Mouse (Mus musculus) CD4-positive helper T cell, adult 2 months (primary cell): ENCODE results near the gene Rheb.
"Not testable (repeated sequence)": the region's sequence is repeated elsewhere in the genome, so short reads cannot be mapped to it uniquely, and the experiment has no call there.

Source experiments
- DNase-seq: peaks from one replicate; pipeline ENCODE4 v3.0.0-alpha.2; 2012; ENCODE audit warnings: low read depth, missing footprints, low spot score

Gene Rheb

GRCm38 (mm10) chr5:24842274-24843102, at the start of gene Rheb:
TSS of gene Rheb (minus strand) at chr5:24842624.
- peak; percentile 100 for DNase-seq

DNA sequence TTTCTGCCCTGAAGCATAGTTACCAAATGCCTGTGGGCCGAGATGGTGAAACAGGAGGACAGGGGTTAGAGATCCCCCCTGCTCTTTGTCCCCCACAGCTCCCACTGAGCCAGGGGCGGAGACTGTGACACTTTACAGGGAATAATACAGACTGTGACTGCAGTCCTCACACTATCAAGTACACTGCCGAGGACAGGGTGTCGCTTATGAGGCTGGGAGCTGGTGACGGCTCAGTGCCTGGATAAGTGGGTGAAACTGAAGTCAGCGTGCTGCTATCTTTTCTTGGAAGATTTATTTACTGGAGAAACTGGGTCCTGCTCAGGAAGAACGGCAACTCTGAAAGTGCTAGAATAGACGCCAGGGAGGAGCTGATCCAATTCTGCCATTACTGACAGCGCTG, 47.4 kb upstream of the Rheb start:
- no peak for DNase-seq

DNA sequence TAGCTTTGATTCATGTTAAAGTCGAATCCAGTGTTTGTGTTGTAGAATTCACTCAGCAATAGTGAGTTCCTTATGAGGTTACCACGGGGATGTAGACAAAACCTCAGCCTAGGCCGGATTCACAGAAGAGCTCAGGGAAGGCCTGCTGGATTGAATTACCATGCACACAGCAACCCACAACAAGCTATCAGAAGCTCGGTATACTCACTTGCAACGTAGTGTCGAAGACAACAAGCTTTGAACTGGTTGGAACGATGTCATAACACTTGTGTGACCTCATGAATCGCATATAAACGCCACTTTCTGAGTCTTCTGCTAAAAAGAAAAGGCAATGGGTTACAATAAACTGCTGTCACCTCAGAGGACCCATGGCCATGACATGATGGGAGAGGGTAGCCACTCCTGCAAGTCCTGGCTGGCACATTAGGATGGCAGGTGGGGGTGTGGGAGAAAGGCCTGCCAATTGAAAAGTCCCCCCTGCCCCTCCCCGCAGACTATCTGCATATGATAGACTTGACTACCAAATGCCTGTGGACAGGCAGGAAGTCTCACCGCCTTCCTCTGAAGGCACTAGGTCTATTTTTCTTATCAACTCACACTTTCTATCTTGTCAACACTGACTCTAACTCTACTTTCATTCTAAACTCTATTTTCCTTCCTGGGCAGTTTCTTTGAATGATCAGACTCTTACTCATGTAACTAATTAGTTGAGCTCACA, 46.6 kb upstream of the Rheb start:
- no peak for DNase-seq

GRCm38 (mm10) chr5:24887271-24887670, 44.8 kb upstream of the Rheb start:
- no peak for DNase-seq

- no peak for DNase-seq
These were observed 36.3 kb upstream of the Rheb start for GRCm38 (mm10) chr5:24878713-24879112.

GRCm38 (mm10) chr5:24877836-24878624, 35.6 kb upstream of the Rheb start:
- DNase-seq, result no peak

DNA sequence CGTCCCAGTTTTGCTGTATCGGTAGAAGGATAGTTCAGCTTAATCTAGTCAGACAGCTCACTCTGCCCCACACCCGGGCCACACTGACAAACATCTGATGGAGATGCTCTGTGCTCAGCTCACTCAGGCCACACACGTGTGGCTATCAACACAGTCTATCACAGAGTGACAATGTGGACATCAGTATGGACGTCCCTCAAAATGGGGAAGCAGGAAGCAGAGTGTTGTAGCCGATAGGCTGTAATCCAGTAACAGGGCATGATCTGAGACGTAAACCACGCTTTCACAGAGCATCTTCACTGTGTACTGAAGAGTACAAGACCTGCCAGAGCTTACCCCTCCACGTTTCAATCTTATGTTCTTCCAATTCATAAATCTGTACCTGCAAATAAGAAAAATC, 34.2 kb upstream of the Rheb start:
- no peak for DNase-seq

- DNase-seq, result no peak
These were observed 31.7 kb upstream of the Rheb start for GRCm38 (mm10) chr5:24874111-24874510.

GRCm38 (mm10) chr5:24873221-24873620, 30.8 kb upstream of the Rheb start:
- DNase-seq, result no peak

DNA sequence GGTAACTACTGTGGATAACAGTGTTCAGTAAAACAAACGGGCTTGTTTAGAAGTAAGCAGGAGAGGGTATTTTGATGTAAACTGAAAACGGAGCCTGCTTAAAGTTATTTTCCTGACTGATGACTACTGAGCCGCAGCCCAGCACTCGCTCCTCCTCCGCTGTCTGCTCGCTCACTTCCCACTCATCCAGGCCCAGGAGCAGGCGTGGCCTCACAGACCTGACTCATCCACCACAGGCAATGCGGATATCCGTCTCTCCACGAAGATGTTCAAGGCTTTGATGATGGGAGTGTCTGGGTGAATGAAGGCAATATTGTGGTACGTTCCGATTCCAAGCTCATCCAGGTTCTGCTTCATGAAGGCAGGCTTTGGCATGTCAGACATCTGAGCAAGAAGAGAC, 28.9 kb upstream of the Rheb start:
- no peak for DNase-seq

DNA sequence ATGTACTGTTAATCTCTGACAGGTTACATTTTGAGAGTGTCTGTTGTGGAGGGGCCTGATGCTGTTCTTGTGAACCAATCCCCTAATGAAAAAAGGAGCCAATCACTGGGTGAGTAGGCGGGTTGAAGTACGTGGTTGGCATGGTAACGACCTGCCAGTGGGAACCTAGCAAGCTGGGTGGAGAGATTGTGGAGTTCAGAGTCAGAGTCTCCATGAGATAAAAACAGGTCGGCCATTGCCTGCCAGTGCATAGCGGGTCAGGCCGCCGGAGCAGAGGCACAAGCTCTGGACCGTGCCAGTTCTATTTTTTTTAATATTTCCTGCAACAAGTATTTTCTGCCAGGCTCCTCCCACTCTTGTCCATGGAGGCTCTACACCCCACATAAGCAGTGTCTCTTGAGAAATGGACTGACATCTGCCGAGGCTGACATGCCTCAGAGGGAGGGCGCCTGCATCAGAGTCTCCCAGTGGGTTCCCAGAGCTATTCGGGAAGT, 27.4 kb upstream of the Rheb start:
- no peak for DNase-seq

DNA sequence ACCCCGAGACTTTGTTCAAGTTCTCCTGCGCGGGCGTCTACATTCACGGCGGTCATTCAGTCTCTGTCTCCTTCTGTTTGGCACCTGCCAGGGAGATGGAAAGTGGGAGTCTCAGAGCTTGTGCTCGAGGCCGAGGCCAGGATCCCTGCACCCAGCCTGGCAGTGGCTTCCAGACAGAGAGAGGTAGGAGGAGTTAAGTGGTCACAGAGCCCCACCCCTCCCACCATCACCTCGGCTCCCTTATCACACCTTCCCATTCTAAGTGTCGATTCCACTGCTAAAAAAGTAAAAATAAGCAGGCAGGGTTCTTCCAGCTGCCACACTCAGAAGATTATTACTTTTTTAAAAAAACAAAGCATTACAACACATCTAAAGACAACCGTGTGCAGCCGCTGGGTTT, 21.4 kb upstream of the Rheb start:
- no peak for DNase-seq

DNA sequence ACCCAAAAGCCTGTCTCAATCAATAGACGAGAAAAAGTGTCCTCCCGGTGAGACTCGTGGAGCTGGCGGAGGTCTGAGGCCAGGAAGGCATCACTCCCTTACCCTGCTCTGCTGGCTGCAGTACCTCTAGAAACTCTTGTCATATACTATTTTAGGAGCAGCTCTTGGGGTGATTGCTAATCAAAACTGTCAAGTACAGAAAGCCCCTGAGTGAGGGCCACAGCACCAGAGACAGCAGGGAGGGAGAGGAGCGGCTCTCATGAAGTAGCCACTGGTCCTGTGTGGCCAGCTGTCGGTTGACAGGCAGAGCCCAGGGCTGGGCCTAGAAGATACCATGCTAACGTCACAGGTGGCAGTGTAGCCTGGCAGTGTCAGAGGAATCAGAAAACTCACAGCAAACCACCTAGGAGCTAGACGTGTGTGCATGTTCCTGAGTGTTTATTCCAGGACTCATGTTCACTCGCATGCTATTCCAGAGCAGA, 19.1 kb upstream of the Rheb start:
- no peak for DNase-seq

DNA sequence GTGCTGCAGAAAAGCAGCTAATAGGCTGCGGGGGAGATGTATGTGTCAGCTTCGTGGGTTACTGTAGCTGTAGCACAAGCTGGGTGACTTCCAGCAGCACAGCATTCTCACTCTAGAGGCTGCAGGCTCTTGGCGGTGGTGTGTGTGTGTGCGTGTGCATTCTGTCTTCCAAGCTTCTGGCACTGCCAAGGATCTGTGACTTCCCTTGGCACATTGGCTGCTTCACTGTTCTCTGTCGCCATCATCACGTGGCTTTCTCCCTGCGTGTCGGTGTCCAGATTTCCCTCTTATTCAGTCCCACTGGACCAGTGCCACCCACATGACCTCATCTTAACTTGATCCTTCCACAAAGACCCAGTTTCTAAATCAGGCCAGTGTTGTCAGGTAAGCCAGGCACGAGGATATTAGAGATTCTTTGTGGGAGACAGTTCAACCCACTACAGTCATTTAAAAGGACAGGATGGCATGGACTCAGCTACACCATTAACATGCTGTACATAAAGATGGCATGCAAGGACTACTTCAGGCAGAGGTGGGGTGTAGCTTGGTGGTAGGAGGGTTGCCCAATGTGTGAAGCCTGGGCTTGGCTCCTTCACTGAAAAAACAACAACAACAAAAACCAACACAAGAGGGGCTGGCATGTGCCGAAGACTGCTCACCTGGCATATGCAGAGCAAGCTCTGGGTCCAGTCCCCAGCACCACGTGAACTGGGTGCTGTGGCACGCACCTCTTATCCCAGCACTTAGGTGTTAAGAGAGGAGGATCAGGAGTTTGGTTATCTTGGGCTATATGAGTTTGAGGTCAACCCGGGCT, 18.4 kb upstream of the Rheb start:
- DNase-seq, result no peak

DNA sequence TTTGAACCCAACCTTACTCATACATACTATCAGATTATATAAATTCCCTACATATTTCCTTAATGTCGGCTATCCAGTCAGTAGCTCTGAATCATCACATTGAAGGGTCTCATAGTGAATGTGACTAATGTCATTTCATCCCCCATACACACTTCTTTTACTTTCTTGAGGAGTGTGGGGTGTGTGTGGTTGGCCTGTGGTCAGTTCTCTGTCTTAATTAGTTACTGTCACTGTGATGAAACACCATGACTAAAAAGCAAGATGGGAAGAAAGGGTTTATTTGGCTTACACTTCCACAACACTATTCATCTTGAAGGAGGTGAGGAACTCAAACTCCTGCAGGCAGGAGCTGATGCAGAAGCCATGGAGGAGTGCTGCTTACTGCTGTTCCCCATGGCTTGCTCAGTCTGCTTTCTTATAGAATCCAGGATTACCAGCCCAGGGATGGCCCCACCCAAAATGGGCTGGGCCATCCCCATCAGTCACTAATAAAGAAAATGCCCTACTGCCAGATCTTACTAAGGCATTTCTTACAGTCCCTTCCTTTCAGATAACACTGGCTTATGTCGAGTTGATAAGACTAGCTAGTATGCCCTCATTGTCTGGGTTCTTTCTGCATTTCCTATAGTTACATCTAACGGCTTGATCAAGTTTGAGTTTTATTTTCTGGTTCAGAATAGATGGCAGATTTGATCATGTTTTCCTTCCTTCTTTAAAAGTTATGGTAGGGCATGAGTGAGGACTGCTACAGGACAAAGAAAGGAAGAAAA, 17.5 kb upstream of the Rheb start:
- no peak for DNase-seq

DNA sequence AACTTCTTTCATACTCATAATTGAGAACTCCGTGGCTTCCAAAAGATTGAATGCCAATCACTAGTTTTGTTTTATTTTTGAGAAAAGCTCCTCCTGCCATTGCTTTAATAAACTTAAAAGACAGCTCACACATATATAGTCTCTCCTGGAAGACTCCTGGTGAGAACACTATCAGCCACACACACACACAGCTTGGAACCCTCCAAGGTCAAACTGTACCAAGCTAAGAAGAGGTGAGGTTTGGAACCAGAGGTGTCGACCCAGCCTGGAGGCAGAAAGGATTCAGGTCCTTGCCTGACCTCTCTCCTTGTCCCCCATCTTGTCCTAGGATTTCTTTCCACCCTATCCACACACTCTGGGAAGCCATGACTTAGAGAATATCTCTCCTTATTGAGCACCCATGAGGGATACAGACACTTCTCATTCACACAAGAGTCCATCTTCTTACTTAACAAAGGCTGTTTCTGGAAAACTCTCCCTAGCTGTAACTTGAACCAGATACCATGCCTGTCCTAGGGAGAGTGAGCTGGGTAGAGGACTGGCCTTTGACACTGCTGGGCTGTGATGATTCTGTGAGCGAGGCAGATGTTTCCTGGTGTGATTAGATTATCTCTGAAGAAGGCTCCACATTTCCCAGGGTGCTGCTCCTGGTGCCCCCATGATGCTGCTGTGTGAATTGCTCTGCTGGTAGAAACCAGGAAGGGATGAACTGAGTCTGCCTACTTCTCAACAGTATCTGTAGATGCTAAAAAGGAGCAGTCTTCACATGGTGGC, 12.6 kb upstream of the Rheb start:
- no peak for DNase-seq

GRCm38 (mm10) chr5:24854256-24854655, 11.8 kb upstream of the Rheb start:
- DNase-seq, result no peak

- DNase-seq, result not testable (repeated sequence)
These were observed 5.8 kb upstream of the Rheb start for GRCm38 (mm10) chr5:24848261-24848660.

DNA sequence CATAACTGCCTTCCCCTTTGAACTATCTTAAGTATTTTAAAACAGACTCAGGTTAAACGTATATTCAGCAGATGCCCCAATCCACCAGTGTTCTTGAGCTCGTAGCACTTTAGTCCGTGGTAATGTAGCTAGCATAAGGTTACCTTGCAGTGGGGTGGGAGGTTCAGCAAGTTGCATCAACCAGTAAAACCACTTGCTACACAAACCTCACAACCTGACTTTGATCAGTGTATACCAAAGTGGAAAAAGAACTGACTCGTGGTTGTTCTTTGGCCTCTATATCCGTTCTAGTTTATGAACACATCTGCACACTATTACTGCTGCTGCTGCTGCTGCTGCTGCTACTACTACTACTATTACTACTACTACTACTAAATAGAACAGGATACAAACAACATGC, 1.4 kb upstream of the Rheb start:
- DNase-seq, result peak; percentile 51

DNA sequence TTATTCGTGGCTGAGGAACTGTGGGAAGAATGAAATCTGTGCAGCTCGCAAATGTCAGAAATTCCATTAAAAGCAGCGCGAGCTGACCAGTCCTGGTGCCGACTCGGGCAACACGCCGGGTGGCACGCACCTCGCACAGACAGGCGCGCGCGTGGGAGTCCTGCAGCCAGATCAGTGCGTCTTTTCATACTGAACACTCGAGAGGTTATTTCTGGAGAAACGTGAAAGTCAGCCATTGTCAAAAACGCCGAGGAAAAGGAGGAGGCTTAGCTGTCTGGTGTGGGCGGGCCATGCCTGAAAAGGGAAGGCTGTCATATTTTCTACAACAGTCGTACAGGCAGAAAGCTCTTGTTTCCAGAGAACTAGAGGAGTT, 665 bp upstream of the Rheb start:
- no peak for DNase-seq
